Mouse (Mus musculus) brown adipose tissue, adult 24 weeks (tissue): ENCODE measurements around the gene Trpc4. TPM values are rescaled to one million over a fixed set of nuclear protein-coding genes. Genes with fewer than 3 reads are reported as not detected.

Experiments used
- H3K27ac ChIP-seq: fragments of 200-500 bp; replicated peaks from 2 replicates; pipeline ENCODE4 v1.5.1; 2012; ENCODE audit warnings: low read depth, mild to moderate bottlenecking, low read length
- H3K4me1 ChIP-seq: fragments of 200-500 bp; 2 replicates; pipeline ENCODE4 v1.6.1; 2012; ENCODE audit warnings: low read length, mixed read lengths; ENCODE audit not compliant: control insufficient read depth, insufficient read depth, insufficient read length
- H3K4me3 ChIP-seq: fragments of 200-500 bp; 2 replicates; pipeline ENCODE4 v1.5.1; 2012; ENCODE audit warnings: low read depth, mild to moderate bottlenecking, low read length, moderate library complexity; ENCODE audit not compliant: insufficient read depth
- polyA plus RNA-seq: library from polyadenylated mRNA; stranded (reverse); fragments of >200 nt; gene quantifications from 2 replicates; pipeline ENCODE4 v1.2.4, GENCODE M21; 2012; ENCODE audit not compliant: missing spikeins, insufficient read depth, insufficient read length

The Trpc4 gene
- not detected in 2 replicates for polyA plus RNA-seq

DNA sequence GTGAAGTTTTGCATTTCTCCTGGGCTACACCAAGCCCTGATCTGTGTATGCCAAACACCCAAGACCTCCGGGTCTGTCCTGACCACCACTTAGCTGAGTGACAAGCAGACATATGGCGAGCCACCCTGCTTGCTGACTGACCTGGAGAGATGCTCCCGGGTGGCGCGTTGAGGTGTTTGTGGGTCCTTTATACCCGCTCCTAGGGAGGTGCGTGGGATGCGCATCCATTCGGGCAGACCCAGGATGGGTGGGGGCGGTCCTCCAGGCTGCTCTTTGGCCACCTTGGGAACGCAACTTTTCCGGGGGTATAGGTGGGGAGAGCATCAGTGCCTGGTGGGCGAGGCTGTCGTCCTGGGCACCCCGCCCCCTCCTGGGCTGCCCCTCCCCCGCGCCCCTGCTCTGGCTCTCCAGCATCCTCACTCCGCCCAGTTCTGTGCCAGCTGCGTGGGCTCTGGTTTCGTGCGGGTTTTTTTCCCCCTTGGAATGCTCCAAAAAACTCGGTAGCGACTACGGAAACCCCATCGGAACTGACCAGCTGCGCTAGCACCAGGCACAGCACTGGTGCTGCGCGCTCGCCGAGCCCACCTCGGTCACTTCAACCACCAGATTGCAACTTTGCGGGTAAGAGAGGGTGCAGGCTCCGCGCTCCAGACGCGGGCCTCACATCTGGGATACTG lies at the start of gene Trpc4:
Gene Trpc4 (plus strand): TSS at position 397 of the 677 bp plus-strand sequence.
- Histone ChIP-seq H3K4me1 (no peaks in the 10 kb centered on the region), H3K27ac (no peak within 1 kb of the TSS), H3K4me3 (peak within 1 kb of the TSS; percentile 29)

DNA sequence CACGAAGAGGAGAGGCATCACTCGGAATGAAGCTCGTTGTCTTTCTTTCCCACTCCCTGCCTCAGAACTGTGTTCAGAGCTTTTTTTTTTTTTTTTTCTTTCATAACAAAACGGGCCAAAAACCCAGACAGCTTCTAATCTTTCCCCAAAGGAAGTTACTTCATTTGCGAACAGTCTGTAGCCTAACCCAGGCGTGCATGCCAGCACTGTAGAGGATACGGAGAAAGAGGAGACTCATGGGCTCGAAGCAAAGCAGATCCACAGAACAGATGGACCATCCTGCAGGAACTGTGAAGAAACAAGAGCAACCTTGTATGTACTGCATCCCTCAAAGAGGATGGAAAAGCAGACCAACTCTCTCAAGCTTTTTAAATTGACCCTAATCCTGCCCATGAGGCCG lies 44.3 kb upstream of the Trpc4 start:
- no peak overlapping the region for H3K27ac ChIP-seq
- no peak overlapping the region for H3K4me3 ChIP-seq
- H3K4me1 ChIP-seq = no peaks in the 10 kb centered on the region

DNA sequence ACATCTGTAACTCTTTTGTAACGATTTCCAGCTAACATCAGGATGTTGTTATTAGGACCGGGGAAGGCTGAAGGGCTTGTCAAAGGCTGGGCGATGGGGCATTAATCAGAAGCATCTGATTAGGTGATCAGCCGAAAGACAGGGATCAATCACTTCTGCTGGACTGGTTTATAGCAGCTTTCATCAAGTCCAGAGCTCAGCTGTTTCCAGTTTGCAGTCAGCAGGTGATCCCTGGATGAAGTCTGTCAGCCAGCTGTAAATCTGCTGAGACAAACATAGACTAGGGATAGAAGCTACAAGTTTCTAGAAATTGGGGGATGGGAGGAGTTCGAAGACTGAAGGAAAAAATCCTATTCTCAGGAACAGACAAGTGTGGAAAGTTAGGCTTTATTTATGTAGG lies 20.5 kb upstream of the Trpc4 start:
- H3K4me1 ChIP-seq = no peaks in the 10 kb centered on the region
- no peak overlapping the region for H3K27ac ChIP-seq
- H3K4me3 ChIP-seq = no peak overlapping the region

DNA sequence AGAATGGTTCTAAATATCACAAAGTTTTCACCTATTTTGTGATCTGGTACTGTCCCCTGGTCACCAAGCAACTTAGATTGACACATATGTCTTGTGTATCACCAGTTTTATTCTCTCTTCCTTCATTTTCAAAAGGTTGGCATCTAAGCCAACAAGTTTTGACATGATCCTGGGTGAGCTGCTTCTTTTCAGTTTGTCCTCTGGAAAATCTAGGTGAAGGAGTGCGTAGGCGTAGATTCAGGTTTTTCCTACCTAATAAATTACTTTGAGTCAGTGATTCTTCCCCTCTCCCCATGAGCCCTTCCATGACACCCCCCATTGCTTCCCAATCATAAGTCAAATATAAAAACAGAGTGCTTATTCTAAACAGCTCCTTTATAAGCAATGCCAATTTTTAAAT lies 14.5 kb upstream of the Trpc4 start:
- Histone ChIP-seq H3K4me3 (no peak overlapping the region), H3K4me1 (no peaks in the 10 kb centered on the region), H3K27ac (no peak overlapping the region)

GRCm38 (mm10) chr3:54154844-54155638 lies 794 bp upstream of the Trpc4 start:
- Histone ChIP-seq H3K4me1 (no peaks in the 10 kb centered on the region), H3K4me3 (no peak overlapping the region), H3K27ac (no peak overlapping the region)

GRCm38 (mm10) chr3:54156316-54157000 lies 623 bp downstream of the Trpc4 start:
- no peaks in the 10 kb centered on the region for H3K4me1 ChIP-seq
- peak overlapping the region; percentile 29 for H3K4me3 ChIP-seq
- no peak overlapping the region for H3K27ac ChIP-seq

- Histone ChIP-seq H3K27ac (no peak overlapping the region), H3K4me3 (no peak overlapping the region), H3K4me1 (no peaks in the 10 kb centered on the region)
Observed at GRCm38 (mm10) chr3:54170701-54171100, 14.9 kb downstream of the Trpc4 start.

DNA sequence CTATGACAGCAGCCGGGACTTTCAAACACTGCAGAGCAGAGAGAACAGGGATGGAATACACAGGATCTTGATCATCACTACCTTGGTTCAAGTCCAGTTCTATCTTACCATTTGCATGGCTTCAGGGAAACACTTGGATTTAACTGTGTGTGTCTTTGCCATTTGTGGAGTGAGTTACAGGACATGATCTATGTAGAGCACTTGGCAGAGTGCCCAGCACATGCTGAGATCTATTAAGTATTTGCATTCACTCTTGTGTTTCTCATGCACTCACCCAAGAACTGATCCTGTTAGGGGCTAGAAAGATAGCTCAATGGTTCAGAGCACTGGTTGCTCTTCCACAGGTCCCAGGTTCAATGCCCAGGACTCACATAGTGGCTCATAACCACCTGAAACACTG lies 21.5 kb downstream of the Trpc4 start:
- Histone ChIP-seq H3K27ac (no peak overlapping the region), H3K4me1 (no peaks in the 10 kb centered on the region), H3K4me3 (no peak overlapping the region)

DNA sequence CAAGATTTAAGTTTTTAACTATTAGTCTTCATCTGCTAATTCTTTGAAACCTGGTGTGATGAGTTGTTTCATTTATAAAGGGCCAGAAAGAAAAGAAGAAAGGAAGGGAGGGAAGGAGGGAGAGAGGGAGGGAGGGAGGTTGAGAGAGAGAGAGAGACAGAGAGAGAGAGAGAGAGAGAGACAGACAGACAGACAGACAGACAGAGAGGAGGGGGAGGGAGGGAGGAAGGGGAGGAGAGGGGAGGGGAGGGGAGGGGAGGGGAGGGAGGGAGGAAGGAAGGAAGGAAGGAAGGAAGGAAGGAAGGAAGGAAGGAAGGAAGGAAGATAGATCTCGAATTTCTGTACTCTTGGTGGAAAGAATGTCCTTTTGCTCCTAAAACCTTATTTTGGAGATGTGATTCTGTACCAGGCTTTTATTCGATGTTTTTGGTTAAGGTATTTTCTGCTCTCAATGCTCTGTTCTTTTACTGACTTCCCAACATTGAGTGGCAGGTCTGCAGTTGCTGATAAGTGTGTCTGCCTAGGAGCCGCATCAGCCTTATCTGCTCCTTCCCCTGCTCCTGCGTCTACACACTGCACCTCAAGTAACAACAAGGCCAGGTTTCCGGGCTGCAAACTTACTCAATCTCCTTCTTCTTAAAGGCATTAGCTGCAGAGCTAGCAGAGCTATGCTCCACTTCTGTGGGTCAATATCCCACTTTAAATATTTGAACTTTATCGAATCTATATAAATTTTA lies 35.3 kb downstream of the Trpc4 start:
- H3K27ac ChIP-seq = no peak overlapping the region
- H3K4me1 ChIP-seq = no peaks in the 10 kb centered on the region
- no peak overlapping the region for H3K4me3 ChIP-seq

DNA sequence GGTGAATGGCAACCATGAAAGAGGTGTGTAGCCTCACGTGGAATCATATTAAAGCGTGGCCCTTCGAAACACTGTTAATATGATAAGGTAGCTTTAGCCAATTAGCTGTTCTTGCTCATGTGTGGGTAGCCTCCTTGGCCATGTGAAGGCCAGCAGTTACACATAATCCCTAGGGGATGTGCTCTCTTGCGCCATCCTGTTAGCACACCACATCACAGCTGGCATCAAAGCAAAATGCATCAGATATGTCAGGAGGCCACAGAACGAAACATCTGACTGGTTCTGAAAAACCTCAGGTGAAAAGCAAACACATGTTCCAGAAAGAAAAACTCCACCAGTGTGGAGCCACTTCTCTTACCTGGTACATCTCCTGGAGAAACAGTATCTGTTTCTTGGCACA lies 45.4 kb downstream of the Trpc4 start:
- H3K4me3 ChIP-seq = no peak overlapping the region
- no peak overlapping the region for H3K27ac ChIP-seq
- no peaks in the 10 kb centered on the region for H3K4me1 ChIP-seq

DNA sequence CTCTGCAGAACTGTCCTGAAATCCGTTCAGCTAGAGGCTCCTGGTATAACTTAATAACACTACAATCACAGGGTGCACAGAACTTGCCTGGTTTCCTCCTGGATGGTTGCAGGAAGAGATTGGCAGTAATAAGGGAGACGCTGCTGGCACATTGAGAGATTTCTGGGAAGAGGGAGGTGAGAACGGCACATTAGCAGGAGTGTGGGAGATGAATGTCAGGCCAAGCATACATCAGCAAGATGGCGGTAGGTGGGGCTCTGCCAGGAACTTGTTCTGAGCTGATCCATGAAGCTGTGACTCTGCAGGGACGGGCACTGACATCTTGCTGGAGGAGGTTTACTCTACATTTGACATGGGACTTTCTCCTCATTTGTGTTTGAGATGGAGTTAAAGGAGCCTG lies 48.6 kb downstream of the Trpc4 start:
- Histone ChIP-seq H3K27ac (no peak overlapping the region), H3K4me3 (no peak overlapping the region), H3K4me1 (no peaks in the 10 kb centered on the region)

GRCm38 (mm10) chr3:54210112-54210511 lies 54.3 kb downstream of the Trpc4 start:
- no peaks in the 10 kb centered on the region for H3K4me1 ChIP-seq
- no peak overlapping the region for H3K4me3 ChIP-seq
- no peak overlapping the region for H3K27ac ChIP-seq

GRCm38 (mm10) chr3:54211441-54211840 lies 55.6 kb downstream of the Trpc4 start:
- H3K4me3 ChIP-seq = no peak overlapping the region
- no peaks in the 10 kb centered on the region for H3K4me1 ChIP-seq
- no peak overlapping the region for H3K27ac ChIP-seq

GRCm38 (mm10) chr3:54222549-54222948 lies 66.7 kb downstream of the Trpc4 start:
- H3K4me1 ChIP-seq = no peaks in the 10 kb centered on the region
- H3K4me3 ChIP-seq = no peak overlapping the region
- H3K27ac ChIP-seq = no peak overlapping the region

GRCm38 (mm10) chr3:54228463-54228862 lies 72.6 kb downstream of the Trpc4 start:
- Histone ChIP-seq H3K4me1 (no peaks in the 10 kb centered on the region), H3K27ac (no peak overlapping the region), H3K4me3 (no peak overlapping the region)
